Mouse (Mus musculus) liver, embryonic 14.5 days (tissue): Measurements from ENCODE around the gene 2700081O15Rik.

Source experiments
- CTCF ChIP-seq: IDR thresholded peaks from 2 replicates; pipeline ENCODE4 v1.5.1; 2016; ENCODE audit warnings: antibody characterized with exemption, low read depth, control low read depth
- EP300 ChIP-seq: IDR thresholded peaks from 2 replicates; pipeline ENCODE4 v1.6.1; 2016; ENCODE audit warnings: antibody characterized with exemption, low read depth

DNA sequence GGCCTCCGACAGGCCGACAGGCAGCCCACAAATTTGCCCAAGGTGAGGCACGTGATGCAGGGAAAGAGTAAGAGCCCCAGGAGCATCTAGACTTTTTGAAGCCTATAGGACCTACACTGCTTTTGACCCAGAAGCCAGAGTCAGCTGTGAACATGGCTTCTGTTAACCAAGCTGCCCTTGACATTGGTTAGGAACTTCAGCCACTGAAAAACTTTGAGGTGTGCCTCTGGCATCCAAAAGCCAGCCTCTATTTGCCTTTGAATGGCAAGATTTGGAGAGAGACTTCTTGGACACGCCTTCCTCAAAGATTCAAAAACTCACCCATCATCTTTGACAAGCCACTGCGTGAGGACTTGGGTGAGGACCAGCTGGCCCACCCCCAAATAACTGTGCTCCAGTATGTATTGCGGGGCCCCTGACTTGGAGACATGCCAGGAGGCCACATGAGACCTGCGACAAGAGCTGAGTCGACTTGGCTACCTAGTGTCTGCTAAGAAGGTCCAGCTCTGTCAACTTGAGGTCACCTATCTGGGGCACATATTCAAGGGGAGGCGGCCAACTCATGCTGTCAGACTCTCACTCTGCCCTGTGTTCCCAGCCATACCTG lies 12.7 kb upstream of the 2700081O15Rik start:
- no peak for TF ChIP-seq EP300
- no peak for TF ChIP-seq CTCF
